Mouse (Mus musculus) thymus, postnatal 0 days (tissue): ENCODE data around the gene Hipk1. TPM values are rescaled to one million over a fixed set of nuclear protein-coding genes. Genes with fewer than 3 reads are reported as not detected.
"Not testable (repeated sequence)": the region's sequence is repeated elsewhere in the genome, so short reads cannot be mapped to it uniquely, and the experiment has no call there.

ENCODE experiments used
- DNase-seq: peaks from one replicate; pipeline ENCODE4 v3.0.0-alpha.2; 2015; ENCODE audit warnings: low spot score
- polyA plus RNA-seq: library from polyadenylated mRNA; unstranded; fragments of >200 nt; fragmentation: Nextera tagmentation; extraction: Ambion mirVana; gene quantifications from 2 replicates; pipeline ENCODE4 v1.2.1, GENCODE M21; 2015

The Hipk1 gene
- polyA plus RNA-seq, 1 experiment from 2014 or later: 24.5 TPM

DNA sequence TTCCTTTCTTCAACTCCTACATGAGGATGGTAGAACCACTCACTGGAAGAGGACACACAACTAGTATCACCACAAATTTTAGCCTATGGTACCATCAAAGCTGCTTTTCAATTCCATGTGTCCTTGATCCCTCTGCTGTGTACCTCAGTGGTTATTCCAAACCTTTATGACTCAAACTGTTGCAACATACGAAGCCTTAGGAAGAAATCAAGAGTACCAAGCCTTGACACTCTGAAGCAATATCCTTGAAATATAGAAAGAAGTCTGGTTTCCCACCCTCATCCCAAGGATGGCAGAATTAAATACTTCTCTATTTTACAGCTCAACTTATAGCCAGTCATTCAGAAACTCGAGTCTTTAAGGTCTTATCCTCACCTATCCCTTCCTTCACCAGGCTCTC is 5.0 kb upstream of the Hipk1 start:
- DNase-seq: no peak

DNA sequence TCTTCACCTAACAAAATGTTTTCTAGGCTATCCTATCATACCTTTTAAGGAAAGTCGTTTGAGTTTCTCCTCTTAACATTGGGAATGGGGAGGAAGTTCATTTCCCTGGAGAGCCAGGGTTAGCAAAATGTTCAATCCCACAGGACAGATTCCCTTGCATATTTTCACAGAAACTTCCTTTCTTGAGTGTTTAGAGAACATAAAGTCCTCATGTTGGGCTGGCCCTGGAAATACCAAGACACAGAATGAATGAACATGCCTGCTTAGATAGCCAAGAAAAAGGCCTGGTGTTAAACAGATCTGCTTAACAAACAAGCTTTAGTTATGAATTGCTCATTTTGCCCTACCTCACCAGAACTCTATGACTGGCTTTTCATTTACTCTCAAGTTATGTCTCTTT is 1.2 kb upstream of the Hipk1 start:
- DNase-seq: no peak

DNA sequence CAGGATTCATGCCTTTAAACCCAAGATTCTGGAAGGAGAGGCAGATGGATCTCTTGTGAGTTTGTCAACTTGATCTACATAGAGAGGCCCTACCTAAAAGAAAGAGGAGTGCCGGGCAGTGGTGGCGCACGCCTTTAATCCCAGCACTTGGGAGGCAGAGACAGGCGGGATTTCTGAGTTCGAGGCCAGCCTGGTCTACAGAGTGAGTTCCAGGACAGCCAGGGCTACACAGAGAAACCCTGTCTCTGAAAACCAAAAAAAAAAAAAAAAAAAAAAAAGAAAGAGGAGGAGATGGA is 696 bp upstream of the Hipk1 start:
- DNase-seq: not testable (repeated sequence)

DNA sequence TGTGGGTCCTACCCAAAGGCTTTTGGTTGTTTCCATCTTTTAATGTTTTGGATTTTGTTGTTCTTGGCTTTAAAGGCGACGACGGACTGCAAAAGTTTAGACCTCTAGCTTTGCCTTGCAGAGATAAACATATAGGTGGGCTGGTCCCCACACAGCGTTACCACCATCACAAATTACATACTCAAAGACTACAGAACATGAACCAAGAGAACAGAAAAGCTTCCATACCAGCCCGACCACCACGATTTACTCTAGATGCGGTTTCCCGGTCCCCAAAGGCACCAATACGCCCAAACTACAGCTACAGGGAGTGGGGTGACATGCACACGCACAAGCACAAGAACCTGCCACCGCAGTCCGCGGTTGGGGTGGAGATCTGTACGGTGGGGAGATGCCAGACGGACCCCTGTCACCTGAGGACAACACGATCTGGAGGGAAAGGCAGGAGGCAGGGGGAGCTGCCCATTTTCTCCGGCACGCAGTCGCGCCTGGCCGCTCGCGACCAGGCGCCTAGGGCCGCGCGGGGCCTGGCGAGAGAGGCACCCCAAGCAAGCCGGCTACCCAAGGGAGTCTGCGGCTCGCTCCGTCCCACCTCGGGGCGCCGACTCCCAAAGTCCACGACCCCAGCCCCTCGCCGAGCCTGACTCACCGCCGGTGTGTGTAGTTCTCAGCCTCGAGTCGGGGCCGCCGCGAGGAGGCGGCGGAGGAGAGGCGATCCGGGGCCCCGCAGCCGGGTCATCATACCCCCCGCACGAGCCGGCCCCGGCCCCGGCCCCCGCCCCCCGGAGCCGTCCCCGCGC is 817 bp downstream of the Hipk1 start:
- peak; percentile 47 for DNase-seq

DNA sequence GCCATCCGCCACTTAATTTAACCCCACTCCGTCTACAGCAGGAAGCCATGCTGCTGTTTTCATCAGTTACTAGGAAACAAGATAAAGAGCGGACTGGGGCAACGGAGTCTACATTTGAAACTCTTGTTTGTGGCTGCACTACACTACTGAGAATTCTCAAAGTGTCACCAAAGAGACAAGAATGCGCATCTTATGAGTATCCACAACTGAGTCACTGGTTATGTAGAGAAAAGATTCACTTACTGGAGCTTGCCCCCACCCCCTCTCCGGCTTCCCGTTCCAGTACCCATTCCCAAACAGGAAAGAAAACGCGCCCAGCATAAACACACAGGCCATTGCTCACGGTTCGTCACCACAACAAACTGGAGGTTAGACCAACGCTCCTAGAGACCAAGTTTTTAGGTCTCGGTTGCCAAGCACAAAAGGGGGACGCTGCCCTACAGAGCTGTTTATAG is 1.4 kb downstream of the Hipk1 start:
- peak; percentile 71 for DNase-seq

DNA sequence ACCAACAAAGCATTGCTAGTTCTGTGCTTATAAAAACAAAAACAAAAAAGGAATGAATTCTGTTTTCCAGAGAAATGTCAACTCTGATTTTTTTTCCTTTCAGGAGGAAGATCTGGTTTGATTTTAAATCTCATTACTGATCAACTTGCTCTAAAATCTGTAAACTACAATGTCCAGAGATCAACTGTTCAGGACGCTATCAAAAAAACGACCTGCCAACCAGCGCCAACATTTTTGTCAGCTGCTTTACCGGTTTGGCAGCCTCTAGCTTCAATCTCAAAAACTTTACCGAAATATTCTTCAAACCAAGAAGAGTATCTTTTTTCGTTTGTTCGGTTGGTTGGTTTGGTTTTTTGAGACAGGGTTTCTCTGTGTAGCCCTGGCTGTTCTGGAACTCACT is 2.3 kb downstream of the Hipk1 start:
- no peak for DNase-seq

DNA sequence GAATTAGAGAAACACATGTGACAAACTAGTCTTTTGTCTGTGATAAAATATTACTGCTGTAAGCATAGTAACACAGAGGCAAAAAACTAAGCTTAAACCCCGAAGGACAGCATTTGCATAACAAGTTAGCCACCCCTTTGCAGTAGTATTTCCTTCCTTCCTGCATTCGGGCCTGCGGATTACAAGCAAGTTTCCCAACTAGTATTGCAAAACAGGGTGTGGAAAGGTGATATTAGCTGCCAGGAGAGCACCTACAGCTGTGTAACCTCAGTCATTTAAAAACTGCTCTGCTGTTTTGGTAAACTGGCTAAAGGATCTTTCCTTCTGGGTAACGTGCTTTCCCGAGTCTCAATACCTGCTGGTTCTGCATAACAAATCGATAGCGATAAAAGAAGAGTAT is 4.1 kb downstream of the Hipk1 start:
- no peak for DNase-seq

DNA sequence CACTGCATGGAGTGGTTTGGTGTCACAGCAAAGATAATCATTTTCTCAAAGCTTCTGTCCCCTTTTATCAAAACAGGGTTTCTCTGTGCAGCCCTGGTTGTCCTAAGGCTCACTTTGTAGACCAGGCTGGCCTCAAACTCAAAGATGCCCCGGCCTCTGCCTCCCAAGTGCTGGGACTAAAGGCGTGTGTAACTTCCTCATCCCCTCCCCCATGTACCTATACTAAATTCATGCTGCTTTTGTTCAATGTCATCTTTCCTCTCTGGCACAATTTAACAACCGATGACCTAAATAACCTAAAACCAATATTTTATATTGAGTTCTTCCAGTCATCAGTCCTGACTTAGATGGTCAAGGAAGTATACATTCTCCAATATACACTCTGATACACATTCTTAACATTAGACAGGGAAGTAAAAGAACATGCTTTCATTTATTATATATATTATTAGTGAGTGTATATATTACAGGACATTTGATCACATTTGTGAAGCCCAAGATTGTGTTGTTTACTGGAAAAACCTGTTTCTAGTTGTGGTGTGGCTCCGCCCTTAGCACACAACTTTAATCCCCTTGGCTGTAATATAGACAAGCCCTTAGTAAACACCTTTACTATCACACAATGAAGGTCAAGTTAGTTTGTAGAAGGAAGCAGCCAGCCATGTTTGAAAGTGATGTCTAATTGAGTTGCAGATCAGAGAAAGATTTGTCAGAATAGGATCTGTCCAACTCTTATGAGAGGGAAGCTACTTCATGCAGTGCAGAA is 8.3 kb downstream of the Hipk1 start:
- peak; percentile 22 for DNase-seq

DNA sequence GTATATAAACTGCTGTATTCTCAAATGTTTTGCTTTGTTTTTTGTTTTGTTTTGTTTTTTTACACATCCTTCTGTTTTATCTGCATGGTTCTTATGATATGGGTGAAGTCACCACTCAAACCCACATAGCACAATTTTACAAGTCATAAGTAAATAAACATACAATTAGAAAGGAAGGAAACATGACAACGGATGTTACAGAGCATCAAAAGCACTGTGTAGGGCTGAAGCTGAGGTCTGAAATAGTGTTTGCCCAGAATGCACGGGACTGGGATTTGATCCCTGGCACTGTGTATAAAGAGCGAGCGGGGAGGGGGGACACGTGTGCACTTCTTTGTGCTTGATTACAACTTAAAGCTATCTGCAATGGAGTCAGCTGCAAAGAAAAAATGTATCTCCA is 10.6 kb downstream of the Hipk1 start:
- DNase-seq: no peak

DNA sequence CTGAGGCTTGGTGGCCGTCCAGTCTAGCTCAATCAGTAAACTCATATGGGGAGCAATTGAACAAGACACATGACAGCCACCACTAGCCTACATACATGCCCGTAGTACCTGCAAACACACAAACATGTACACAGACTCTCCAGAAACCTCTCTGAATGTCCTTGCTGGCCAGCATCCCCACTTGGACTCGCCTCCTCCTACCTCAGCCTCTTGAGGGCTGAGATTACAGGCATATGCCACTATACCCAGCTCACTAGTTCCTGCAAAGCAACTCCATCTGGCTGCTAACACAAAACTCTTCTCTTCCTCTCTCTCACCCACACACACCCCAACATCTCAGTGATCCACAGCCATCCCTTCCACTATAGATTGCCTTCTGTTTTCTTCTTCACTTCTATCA is 11.1 kb downstream of the Hipk1 start:
- peak; percentile 31 for DNase-seq

DNA sequence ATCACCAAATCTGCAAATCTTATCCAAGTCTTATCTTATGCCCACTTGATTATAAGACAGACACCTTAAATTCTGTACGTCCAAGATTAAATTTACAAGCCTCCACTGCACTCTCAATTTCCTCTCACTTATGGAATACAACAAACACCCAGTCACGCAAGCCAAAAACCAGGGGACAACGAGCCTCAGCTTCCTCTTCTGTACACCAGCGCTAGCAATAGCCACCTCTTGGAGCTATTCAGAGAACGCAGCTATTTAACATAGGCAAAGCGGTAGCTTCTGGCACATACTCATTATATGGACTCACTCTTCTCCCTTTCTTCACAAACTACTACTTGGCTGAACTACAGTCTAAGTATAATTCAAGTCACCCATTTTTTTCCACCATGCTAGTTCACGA is 12.2 kb downstream of the Hipk1 start:
- DNase-seq: no peak

DNA sequence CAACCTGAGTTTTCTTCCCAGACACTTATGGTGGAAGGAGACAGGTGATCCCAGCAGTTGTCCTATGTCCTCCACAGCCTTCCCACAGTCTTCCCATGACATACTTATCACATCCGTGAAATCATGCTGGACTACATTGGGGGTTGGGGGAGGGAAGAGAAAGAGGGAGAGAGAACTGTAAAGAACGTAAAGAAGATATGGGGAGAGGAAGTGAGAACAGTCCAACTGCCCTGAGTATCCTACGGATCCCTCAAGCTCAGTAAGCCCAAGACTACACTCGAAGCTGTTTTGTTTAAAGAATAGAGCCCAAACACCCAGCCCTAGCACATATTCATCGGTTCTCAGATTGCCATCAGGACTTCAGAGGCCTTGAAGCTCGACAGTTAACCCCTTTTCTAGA is 12.7 kb downstream of the Hipk1 start:
- DNase-seq: no peak

DNA sequence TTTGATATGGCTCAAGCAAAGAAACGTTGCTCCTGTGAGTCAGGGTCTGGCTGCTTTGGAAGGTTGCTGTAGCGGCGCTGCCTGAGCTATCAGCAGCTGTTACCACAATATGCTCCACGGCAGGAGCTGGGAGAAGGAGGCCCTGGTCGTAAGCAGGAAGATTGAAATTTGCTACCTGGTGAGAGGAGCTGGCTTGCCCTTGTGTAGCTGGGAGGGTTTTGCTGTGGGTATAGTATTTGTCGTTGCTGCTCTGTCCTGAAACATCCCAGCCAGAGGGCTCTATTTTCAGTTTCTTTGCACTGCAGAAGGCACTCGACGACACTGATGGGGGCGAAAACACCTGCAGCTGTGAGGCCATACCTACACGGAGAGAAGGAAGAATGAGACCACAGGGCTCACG is 13.4 kb downstream of the Hipk1 start:
- DNase-seq: peak; percentile 68

DNA sequence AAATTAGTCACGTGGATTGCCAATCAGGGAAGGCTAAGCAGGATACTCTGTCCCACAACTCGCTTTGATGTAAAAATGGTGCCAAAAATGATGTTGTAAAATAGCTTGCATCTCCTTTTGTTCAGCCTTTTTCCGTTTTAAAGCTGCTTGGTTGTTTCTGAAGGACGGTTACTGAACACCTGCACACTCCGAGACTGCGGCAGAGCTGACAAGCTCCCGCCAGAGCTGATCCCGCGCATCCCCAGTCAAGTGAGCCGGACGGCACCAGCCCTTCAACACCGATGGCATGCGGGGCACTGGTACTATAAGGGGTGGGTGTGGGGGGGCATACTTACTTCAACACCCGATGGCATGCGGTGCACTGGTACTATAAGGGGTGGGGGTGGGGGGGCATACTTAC is 17.4 kb downstream of the Hipk1 start:
- DNase-seq: peak; percentile 84

DNA sequence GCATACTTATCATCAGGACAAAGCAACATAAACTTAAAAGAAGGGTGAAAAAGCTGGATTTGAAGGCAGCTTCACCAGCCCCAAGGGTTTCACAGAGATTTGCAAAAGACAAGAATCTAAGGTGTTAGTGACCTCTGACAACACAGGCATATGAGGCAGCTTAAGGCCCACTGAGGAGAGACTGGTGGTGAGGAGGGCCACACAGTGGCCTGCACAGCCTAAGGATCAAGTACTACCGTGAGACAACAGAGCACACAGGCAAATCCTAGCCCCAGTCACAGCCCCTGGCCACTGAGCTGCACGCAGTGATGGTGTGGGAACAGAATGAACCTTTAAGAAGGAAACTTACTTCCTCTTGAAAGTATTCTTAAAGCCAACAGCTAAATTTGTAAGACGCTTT is 17.9 kb downstream of the Hipk1 start:
- no peak for DNase-seq

DNA sequence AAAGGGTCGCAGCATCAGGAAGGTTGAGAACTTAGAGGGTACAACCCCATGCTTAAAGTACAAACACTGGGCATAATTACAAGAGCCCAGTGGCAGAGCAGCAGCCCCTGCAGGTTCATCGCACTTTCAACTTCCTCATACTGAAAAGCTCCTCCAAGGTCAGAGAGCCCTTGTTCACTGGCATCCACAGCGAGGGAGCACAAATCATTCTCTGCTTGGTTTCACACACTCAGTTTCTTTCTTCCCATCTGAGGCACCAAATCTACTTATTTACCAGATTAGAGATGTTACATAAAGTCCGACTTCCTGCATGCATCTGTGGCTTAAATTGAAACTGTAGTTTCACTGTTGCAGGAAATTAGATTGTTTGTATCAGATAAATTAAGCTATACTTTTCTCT is 18.5 kb downstream of the Hipk1 start:
- peak; percentile 24 for DNase-seq

DNA sequence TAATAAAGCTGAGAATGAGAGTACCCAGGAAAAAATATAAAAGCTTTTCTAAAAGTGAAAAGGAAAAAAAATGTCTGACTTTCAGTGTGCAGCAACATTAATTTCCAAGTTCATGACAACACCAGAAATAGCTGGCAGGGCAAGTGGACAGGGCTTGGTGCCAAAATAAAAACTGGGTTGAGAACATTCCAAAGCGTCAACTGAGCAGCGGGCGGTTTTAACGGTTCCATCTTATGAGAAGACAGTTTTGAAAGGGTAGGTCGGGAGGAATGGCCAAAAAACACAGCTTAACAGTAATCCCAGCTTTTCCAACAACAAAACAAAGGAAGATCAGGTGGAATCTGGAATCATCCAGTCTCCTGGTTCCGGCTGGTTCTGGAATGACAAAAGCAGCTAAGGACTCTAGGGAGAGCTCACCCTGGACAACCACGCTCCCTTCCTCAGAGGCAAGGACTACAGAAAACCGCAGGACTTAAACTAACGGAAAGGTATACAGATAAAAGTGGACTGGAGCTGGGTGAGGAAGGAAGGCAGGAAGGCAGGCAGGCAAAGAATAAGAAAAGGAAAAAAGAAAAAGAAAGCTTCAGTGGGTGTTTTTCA is 19.7 kb downstream of the Hipk1 start:
- DNase-seq: no peak

DNA sequence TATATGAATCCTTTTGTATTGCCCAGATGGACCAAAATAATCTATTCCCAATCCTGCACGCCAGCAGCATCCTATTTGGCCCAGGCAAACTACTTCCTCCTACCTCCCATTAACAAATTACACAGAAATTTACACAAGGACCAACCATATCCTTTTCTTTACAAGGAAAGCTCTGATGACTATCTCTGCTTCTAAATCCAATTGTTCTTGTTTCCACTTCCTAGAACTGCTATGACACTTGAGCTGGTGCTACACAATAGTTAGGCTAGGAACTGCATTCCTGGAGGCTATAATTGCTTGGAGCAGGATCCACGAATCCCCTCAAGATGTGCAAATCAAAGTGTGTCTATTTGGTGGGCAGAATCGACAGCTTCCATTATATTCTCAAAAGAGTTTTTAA is 24.6 kb downstream of the Hipk1 start:
- no peak for DNase-seq

DNA sequence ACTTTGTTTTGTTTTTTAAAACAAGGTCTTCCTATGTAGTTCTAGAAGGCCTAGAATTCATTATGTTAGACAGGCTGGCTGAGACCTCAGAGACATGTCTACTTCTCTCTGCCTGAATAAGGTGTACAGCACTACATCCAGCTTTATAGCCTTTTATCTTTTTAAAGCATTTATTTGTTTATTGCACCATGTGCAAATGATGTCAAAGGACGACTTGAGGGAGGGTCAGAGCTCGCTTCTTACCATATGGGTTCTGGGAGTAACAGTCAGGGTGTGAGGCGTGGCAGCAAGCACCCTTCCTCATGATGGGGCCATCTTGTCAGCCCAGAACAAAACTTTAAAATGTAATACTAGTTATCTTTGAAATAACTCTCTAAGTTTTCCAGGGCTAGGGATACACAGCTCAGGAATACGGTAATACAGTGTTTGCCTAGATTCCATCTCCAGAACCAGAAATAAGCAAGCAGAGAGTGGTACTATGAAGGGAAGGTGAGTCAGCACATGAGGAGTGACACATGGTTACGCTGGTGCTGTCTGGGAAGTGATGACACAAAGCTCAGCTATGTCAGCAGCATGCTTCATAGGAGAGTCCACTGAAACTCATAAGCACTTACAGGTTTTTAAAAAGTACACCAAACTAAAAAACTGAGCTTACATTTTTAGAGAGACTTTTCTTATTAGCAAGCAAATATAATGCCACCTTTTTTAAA is 31.9 kb downstream of the Hipk1 start:
- DNase-seq: no peak

DNA sequence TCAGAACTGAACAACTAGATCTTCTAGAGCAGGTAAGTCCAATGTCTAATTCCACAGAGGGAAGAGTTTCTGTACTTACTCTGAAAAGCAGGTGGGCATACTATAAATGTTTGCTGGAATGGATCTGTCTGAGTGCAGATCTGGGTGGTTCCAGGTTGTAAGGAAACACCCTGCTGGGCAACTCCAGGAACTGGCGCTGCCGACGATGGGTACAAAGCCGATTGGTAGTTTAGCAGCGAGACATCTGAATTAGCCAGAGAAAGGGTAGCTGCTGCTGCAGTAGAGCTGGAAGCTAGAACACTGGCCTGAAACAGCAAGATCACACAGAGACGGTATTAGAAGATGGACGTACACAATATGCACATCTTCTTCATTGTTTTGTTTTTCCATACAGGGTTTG is 32.9 kb downstream of the Hipk1 start:
- DNase-seq: no peak

DNA sequence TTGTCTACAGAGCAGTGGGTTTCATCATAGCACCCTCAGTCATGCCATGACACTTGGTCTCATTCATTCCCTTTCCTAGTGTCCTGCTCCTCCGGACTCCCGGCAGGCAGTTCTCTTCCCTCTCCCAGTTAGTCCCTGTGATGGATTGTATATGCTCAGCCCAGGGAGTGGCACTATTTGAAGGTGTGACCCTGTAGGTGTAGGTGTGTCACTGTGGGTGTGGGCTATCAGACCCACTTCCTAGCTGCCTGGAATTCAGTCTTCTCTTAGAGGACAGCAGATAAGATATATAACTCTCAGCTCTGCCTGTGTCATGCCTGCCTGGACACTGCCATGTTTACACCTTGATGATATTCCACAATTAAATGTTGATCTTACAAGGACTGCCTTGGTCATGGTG is 34.4 kb downstream of the Hipk1 start:
- no peak for DNase-seq

DNA sequence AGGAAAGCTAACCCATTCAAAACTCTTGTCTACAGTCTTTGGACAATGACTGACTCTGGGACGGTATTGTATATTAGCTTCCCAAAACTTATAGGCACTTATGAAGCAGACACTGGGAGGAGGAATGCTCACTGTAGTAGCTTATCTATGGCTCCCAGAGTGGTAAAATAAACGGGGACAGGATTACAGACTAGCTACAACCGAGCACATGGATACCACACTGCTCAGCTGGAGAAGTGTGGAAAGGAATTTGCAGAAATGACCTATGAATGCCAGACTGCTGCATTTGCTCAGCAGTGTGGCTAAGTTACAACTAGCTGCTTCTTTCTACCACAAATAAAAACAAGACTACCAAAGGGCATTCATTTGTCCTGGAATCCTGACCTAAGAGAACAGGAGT is 36.0 kb downstream of the Hipk1 start:
- no peak for DNase-seq
